Mouse (Mus musculus) left cerebral cortex, adult 2 months (tissue): ENCODE measurements at regions not wholly inside any gene's neighbourhood (a gene's known extent, or its start where the extent isn't known, plus 50 kb on each side); places are given as distances from the start of the nearest gene placed in this dataset.
A peak's percentile ranks its signal among the peaks of the same experiment; 100 is the strongest.

ENCODE experiments used
- DNase-seq, 2 experiments: peaks; one replicate each; pipeline ENCODE4 v3.0.0; 2021 to 2022; ENCODE audit warnings: low spot score in 2 of 2, mixed read lengths in 1 of 2; ENCODE audit errors: extremely low spot score in 1 of 2
- H3K27ac ChIP-seq: fragments of 200-600 bp; 2 replicates; pipeline ENCODE4 v1.8.1; 2022
- H3K4me3 ChIP-seq: fragments of 200-600 bp; 2 replicates; pipeline ENCODE4 v1.8.1; 2022
- CTCF ChIP-seq: fragments of 200-600 bp; IDR thresholded peaks from 2 replicates; pipeline ENCODE4 v1.8.1; 2022; ENCODE audit warnings: antibody characterized with exemption, mild to moderate bottlenecking, moderate library complexity
- intact Hi-C: fragments of 180-260 bp; cut with DNase I; formaldehyde crosslinking; loops from one replicate; pipeline ENCODE4 v1.15.1; 2025

GRCm38 (mm10) chr14:112388346-112388745 is 713.4 kb downstream of the Slitrk5 start:
- TF ChIP-seq CTCF, result no peak

More at GRCm38 (mm10) chr14:112388346-112388745, 713.4 kb downstream of the Slitrk5 start:
- Histone ChIP-seq H3K4me3 (no peak overlapping the region), H3K27ac (0 out of 2 replicates have a peak overlapping the region, but pooled peaks have one; percentile 30)
- intact Hi-C loops, result no loop called here
- no peak for DNase-seq
